Mouse (Mus musculus) C2C12 (cell line): Measurements from ENCODE around the gene Ets1.

Experiments used
- CTCF ChIP-seq: IDR thresholded peaks from one replicate; pipeline ENCODE4 v1.5.1; 2011; ENCODE audit not compliant: control insufficient read depth, insufficient read depth, insufficient read length
- MAX ChIP-seq: IDR thresholded peaks from one replicate; pipeline ENCODE4 v1.6.1; 2011; ENCODE audit warnings: mild to moderate bottlenecking, control low read depth
- MYOG ChIP-seq: IDR thresholded peaks from one replicate; pipeline ENCODE4 v1.6.1; 2011; ENCODE audit not compliant: control insufficient read depth, insufficient read length; ENCODE audit errors: extremely low read depth
- USF1 ChIP-seq: IDR thresholded peaks from one replicate; pipeline ENCODE4 v1.6.1; 2011; ENCODE audit warnings: low read depth, mild to moderate bottlenecking, control low read depth, moderate library complexity

DNA sequence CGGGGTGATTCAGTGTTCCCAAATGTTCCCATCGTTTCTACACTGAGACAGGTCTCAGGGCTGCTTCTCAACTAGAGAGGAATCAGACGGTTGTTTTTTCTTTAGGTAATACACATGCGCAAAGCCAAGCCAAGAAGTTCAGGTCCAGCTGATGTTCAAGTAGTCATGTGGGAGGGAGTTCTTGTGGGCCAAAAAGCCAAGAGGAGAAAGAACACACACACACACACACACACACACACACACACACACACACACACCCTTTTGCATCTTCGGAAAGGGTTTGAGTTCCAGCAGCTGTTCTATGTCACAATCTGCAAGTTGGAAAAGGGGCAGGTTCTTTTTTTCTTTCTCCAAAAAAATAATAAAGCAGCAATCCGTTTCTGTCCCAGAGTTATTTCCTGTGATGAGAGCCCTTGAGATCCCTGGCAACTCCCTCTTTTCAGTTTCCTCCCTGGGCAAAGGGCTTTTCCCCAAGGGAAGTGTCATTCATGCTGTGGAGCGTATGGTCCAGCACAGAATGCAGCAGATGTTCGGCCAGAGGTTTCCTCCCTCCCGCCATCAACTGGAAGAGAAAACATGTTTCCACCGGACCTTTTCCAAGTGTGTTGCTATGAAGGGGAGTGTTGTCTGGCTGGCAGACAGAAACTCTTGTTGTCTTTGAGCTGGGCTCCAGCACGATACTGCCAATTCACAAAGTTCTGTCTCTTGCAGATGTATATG is 10.7 kb downstream of the Ets1 start:
- TF ChIP-seq CTCF (no peak), MYOG (no peak), USF1 (no peak), MAX (no peak)
